Mouse (Mus musculus): ENCODE results near the gene Psmb2. TPM values are rescaled to one million over a fixed set of nuclear protein-coding genes. Genes with fewer than 3 reads are reported as not detected.

The Psmb2 gene
- polyA plus RNA-seq, 1 experiment from 2014 or later, result 562 TPM

DNA sequence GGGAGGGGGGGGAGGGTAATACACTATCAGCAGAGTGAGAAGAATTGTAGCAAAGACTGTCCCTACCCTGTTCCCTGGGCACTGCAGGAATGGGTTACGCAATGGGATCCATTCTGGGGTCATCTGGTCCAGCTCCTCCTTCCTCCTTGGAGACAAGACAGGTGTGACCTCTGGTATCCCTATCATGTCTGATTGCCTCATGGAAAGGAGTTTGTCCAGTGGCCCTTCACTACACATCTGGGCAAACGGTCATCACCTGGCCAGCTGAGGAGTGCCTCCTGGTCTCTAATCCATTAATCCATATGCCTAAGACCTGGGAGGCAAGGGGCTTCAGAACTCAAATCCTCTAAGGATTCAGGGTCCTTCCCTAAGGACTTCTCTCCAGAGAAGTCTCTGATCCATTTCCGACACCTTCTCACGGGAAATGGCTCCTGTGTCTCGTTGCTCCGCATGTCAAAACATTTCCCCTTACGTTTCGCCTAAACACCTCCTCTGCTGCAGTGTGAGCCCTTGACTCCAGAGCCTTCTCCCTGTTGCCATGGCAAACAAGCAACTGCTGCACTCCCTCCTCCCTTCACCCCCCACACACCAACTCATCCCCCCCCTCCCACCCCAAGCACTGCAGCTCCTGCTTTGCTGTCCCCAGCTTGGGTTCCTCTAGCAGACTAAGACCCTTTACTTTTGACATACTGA lies 73.6 kb downstream of the Psmb2 start:
- ATAC-seq (replicated peaks; ENCODE audit: insufficient number of reproducible peaks, low FRiP score, low TSS enrichment, low read depth), result no peak
- peaks cover 6% of the 10 kb centered on the region; the same call in 1 of the 2 replicates for H3K4me1 ChIP-seq (ENCODE audit: control insufficient read depth, insufficient read depth, low read length)
- H3K27ac ChIP-seq (replicated peaks; ENCODE audit: low read depth, low read length), result no peak overlapping the region
- no peaks in the 10 kb centered on the region for H3K9me3 ChIP-seq (replicated peaks; ENCODE audit: control insufficient read depth, low read length)
- 84% methylated on average over 8 of the region's 8 CpGs for WGBS
- no peak overlapping the region for H3K4me3 ChIP-seq (ENCODE audit: low read depth, low read length)
- no peak overlapping the region for H3K4me2 ChIP-seq (ENCODE audit: low read depth, low read length)
- H3K36me3 ChIP-seq (replicated peaks; ENCODE audit: control insufficient read depth, insufficient read depth, low read depth, low read length), result peaks cover 8% of the 10 kb centered on the region
- no peak overlapping the region for H3K9ac ChIP-seq (replicated peaks; ENCODE audit: low read length)
- no peak for DNase-seq (ENCODE audit: low spot score)
- H3K27me3 ChIP-seq (ENCODE audit: control insufficient read depth, insufficient read depth, low read length), result no peaks in the 10 kb centered on the region

GRCm38 (mm10) chr4:126751556-126752023 lies 74.2 kb downstream of the Psmb2 start:
- H3K27ac ChIP-seq (replicated peaks; ENCODE audit: low read depth, low read length), result no peak overlapping the region
- WGBS, result 54% methylated on average over 10 of the region's 10 CpGs

GRCm38 (mm10) chr4:126752024-126752607 lies 74.7 kb downstream of the Psmb2 start:
- Histone ChIP-seq H3K4me1 (ENCODE audit: control insufficient read depth, insufficient read depth, low read length) (peaks cover 6% of the 10 kb centered on the region; the same call in 1 of the 2 replicates), H3K27me3 (ENCODE audit: control insufficient read depth, insufficient read depth, low read length) (no peaks in the 10 kb centered on the region), H3K36me3 (replicated peaks; ENCODE audit: control insufficient read depth, insufficient read depth, low read depth, low read length) (peaks cover 4% of the 10 kb centered on the region), H3K4me3 (ENCODE audit: low read depth, low read length) (peak overlapping the region; percentile 61), H3K4me2 (ENCODE audit: low read depth, low read length) (peak overlapping the region; percentile 94), H3K9me3 (replicated peaks; ENCODE audit: control insufficient read depth, low read length) (no peaks in the 10 kb centered on the region), H3K9ac (replicated peaks; ENCODE audit: low read length) (peak overlapping the region; percentile 62), H3K27ac (replicated peaks; ENCODE audit: low read depth, low read length) (no peak overlapping the region)
- WGBS, result 4% methylated on average over 13 of the region's 13 CpGs
- no peak for ATAC-seq (replicated peaks; ENCODE audit: insufficient number of reproducible peaks, low FRiP score, low TSS enrichment, low read depth)
- DNase-seq (ENCODE audit: low spot score), result no peak

More at GRCm38 (mm10) chr4:126751556-126752023, 74.2 kb downstream of the Psmb2 start:
- DNase-seq (ENCODE audit: low spot score) (no peak), ATAC-seq (replicated peaks; ENCODE audit: insufficient number of reproducible peaks, low FRiP score, low TSS enrichment, low read depth) (no peak)
- peak overlapping the region; percentile 94 for H3K4me2 ChIP-seq (ENCODE audit: low read depth, low read length)
- peaks cover 6% of the 10 kb centered on the region; the same call in 1 of the 2 replicates for H3K4me1 ChIP-seq (ENCODE audit: control insufficient read depth, insufficient read depth, low read length)
- H3K4me3 ChIP-seq (ENCODE audit: low read depth, low read length), result peak overlapping the region; percentile 61
- no peaks in the 10 kb centered on the region for H3K9me3 ChIP-seq (replicated peaks; ENCODE audit: control insufficient read depth, low read length)
- H3K27me3 ChIP-seq (ENCODE audit: control insufficient read depth, insufficient read depth, low read length), result no peaks in the 10 kb centered on the region
- peaks cover 8% of the 10 kb centered on the region for H3K36me3 ChIP-seq (replicated peaks; ENCODE audit: control insufficient read depth, insufficient read depth, low read depth, low read length)
- peak overlapping the region; percentile 62 for H3K9ac ChIP-seq (replicated peaks; ENCODE audit: low read length)

DNA sequence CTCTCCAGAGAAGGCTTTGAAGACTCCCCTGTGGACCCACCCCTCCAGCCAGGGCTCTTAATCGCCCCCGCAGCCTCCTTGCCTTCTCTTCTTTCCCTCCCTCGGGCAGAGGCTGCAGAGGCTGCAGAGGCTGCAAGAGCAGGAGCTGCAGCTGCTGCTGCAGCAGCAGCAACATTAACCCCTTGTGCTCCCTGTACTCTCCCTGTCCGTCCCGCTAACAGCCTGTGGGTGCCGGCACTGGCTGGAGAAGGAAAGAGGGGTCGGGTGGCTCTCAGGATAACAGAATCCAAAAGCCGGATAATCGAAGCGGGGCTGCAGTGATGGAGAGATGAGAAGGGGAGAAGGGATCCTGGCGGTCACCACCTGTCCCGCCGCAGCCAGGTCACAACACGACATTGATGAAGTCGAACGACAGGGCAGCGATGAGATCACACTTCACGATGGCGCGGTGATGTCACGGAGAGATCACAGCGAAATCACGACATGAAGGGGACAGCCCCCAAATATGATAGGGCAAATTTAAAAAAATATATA lies 75.2 kb downstream of the Psmb2 start:
- Histone ChIP-seq H3K4me2 (ENCODE audit: low read depth, low read length) (peak overlapping the region; percentile 94), H3K9ac (replicated peaks; ENCODE audit: low read length) (peak overlapping the region; percentile 62), H3K4me3 (ENCODE audit: low read depth, low read length) (peak overlapping the region; percentile 61), H3K4me1 (ENCODE audit: control insufficient read depth, insufficient read depth, low read length) (peaks cover 6% of the 10 kb centered on the region; the same call in 1 of the 2 replicates), H3K36me3 (replicated peaks; ENCODE audit: control insufficient read depth, insufficient read depth, low read depth, low read length) (peaks cover 4% of the 10 kb centered on the region), H3K9me3 (replicated peaks; ENCODE audit: control insufficient read depth, low read length) (no peaks in the 10 kb centered on the region), H3K27ac (replicated peaks; ENCODE audit: low read depth, low read length) (no peak overlapping the region), H3K27me3 (ENCODE audit: control insufficient read depth, insufficient read depth, low read length) (no peaks in the 10 kb centered on the region)
- WGBS, result 0% methylated on average over 23 of the region's 23 CpGs
- DNase-seq (ENCODE audit: low spot score), result no peak
- ATAC-seq (replicated peaks; ENCODE audit: insufficient number of reproducible peaks, low FRiP score, low TSS enrichment, low read depth), result 0 out of 2 replicates have a peak, but pooled peaks have one; percentile 2

GRCm38 (mm10) chr4:126753268-126754230 lies 76.1 kb downstream of the Psmb2 start, which contains the start of the genes Ncdn and AU040320:
Gene Ncdn, minus strand, starts transcription at chr4:126753438.
Gene AU040320, plus strand, starts transcription at chr4:126753544.
- under 1% methylated on average over 70 of the region's 71 CpGs for WGBS
- peak within 1 kb of the TSS; percentile 82 for H3K27ac ChIP-seq (replicated peaks; ENCODE audit: low read depth, low read length)
- H3K9me3 ChIP-seq (replicated peaks; ENCODE audit: control insufficient read depth, low read length), result no peaks in the 10 kb centered on the region
- ATAC-seq (replicated peaks; ENCODE audit: insufficient number of reproducible peaks, low FRiP score, low TSS enrichment, low read depth), result peak; percentile 98
- peak within 1 kb of the TSS; percentile 61 for H3K4me3 ChIP-seq (ENCODE audit: low read depth, low read length)
- peaks cover 1% of the 10 kb centered on the region for H3K36me3 ChIP-seq (replicated peaks; ENCODE audit: control insufficient read depth, insufficient read depth, low read depth, low read length)
- H3K9ac ChIP-seq (replicated peaks; ENCODE audit: low read length), result peak within 1 kb of the TSS; percentile 62
- peaks cover 6% of the 10 kb centered on the region; the same call in 1 of the 2 replicates for H3K4me1 ChIP-seq (ENCODE audit: control insufficient read depth, insufficient read depth, low read length)
- H3K27me3 ChIP-seq (ENCODE audit: control insufficient read depth, insufficient read depth, low read length), result no peaks in the 10 kb centered on the region
- DNase-seq (ENCODE audit: low spot score), result peak; percentile 97
- H3K4me2 ChIP-seq (ENCODE audit: low read depth, low read length), result peak within 1 kb of the TSS; percentile 94

GRCm38 (mm10) chr4:126754231-126754611 lies 76.8 kb downstream of the Psmb2 start:
- 1% methylated on average over 12 of the region's 12 CpGs for WGBS

GRCm38 (mm10) chr4:126754736-126755374 lies 77.4 kb downstream of the Psmb2 start:
- H3K27ac ChIP-seq (replicated peaks; ENCODE audit: low read depth, low read length), result no peak overlapping the region
- 57% methylated on average over 12 of the region's 12 CpGs for WGBS
- peaks cover 6% of the 10 kb centered on the region; the same call in 1 of the 2 replicates for H3K4me1 ChIP-seq (ENCODE audit: control insufficient read depth, insufficient read depth, low read length)
- H3K27me3 ChIP-seq (ENCODE audit: control insufficient read depth, insufficient read depth, low read length), result no peaks in the 10 kb centered on the region
- H3K9me3 ChIP-seq (replicated peaks; ENCODE audit: control insufficient read depth, low read length), result no peaks in the 10 kb centered on the region
- no peak overlapping the region for H3K9ac ChIP-seq (replicated peaks; ENCODE audit: low read length)
- no peaks in the 10 kb centered on the region; the same call in 1 of the 2 replicates for H3K36me3 ChIP-seq (replicated peaks; ENCODE audit: control insufficient read depth, insufficient read depth, low read depth, low read length)
- H3K4me2 ChIP-seq (ENCODE audit: low read depth, low read length), result peak overlapping the region; percentile 64; the same call in 1 of the 2 replicates
- DNase-seq (ENCODE audit: low spot score) (no peak), ATAC-seq (replicated peaks; ENCODE audit: insufficient number of reproducible peaks, low FRiP score, low TSS enrichment, low read depth) (no peak)
- H3K4me3 ChIP-seq (ENCODE audit: low read depth, low read length), result no peak overlapping the region

More at GRCm38 (mm10) chr4:126754231-126754611, 76.8 kb downstream of the Psmb2 start:
- no peak for DNase-seq (ENCODE audit: low spot score)
- ATAC-seq (replicated peaks; ENCODE audit: insufficient number of reproducible peaks, low FRiP score, low TSS enrichment, low read depth), result no peak
- Histone ChIP-seq H3K4me3 (ENCODE audit: low read depth, low read length) (peak overlapping the region; percentile 61), H3K27ac (replicated peaks; ENCODE audit: low read depth, low read length) (no peak overlapping the region), H3K27me3 (ENCODE audit: control insufficient read depth, insufficient read depth, low read length) (no peaks in the 10 kb centered on the region), H3K36me3 (replicated peaks; ENCODE audit: control insufficient read depth, insufficient read depth, low read depth, low read length) (no peaks in the 10 kb centered on the region; the same call in 1 of the 2 replicates), H3K9me3 (replicated peaks; ENCODE audit: control insufficient read depth, low read length) (no peaks in the 10 kb centered on the region), H3K4me2 (ENCODE audit: low read depth, low read length) (peak overlapping the region; percentile 64), H3K4me1 (ENCODE audit: control insufficient read depth, insufficient read depth, low read length) (peaks cover 6% of the 10 kb centered on the region; the same call in 1 of the 2 replicates), H3K9ac (replicated peaks; ENCODE audit: low read length) (peak overlapping the region; percentile 62)
